Mouse (Mus musculus) forebrain, embryonic 16.5 days (tissue): ENCODE measurements around the gene Nsmce1. TPM values are rescaled to one million over a fixed set of nuclear protein-coding genes. Genes with fewer than 3 reads are reported as not detected.

Experiments used
- ATAC-seq: fragments of 200-750 bp; cut with Nextera tagmentation; 2 replicates; pipeline ENCODE4 v1.8.0; 2017; ENCODE audit warnings: mild to moderate bottlenecking, moderate library complexity
- H3K27ac ChIP-seq: fragments of 300-500 bp; sonication (generic); 2 replicates; pipeline ENCODE4 v1.5.1; 2014; ENCODE audit warnings: low read length, control low read depth
- H3K27me3 ChIP-seq: fragments of 300-500 bp; sonication (generic); replicated peaks from 2 replicates; pipeline ENCODE4 v1.6.1; 2014; ENCODE audit warnings: low read length; ENCODE audit not compliant: control insufficient read depth, insufficient read depth
- H3K36me3 ChIP-seq: fragments of 300-500 bp; sonication (generic); 2 replicates; pipeline ENCODE4 v1.6.1; 2014; ENCODE audit not compliant: control insufficient read depth, insufficient read depth
- H3K4me1 ChIP-seq: fragments of 300-500 bp; sonication (generic); replicated peaks from 2 replicates; pipeline ENCODE4 v1.6.1; 2014; ENCODE audit warnings: low read length; ENCODE audit not compliant: control insufficient read depth, insufficient read depth
- H3K4me2 ChIP-seq: fragments of 300-500 bp; sonication (generic); 2 replicates; pipeline ENCODE4 v1.6.1; 2014; ENCODE audit warnings: mild to moderate bottlenecking, low read length, control low read depth
- H3K4me3 ChIP-seq: fragments of 300-500 bp; sonication (generic); replicated peaks from 2 replicates; pipeline ENCODE4 v1.5.1; 2014; ENCODE audit warnings: mild to moderate bottlenecking, low read length, control low read depth
- H3K9ac ChIP-seq: fragments of 300-500 bp; sonication (generic); replicated peaks from 2 replicates; pipeline ENCODE4 v1.6.1; 2014; ENCODE audit warnings: low read depth, low read length, control low read depth
- H3K9me3 ChIP-seq: fragments of 300-500 bp; sonication (generic); 2 replicates; pipeline ENCODE4 v1.6.1; 2016; ENCODE audit warnings: low read length; ENCODE audit not compliant: control insufficient read depth
- WGBS: fragments of 180-500 bp; shearing (Covaris S2); extraction: QIAGEN DNeasy Blood & Tissue Kit; methylation state at CpG from one replicate; pipeline ENCODE4 v1.1.7; 2014; 5-methylcytosine and 5-hydroxymethylcytosine counted together
- polyA plus RNA-seq: library from polyadenylated mRNA; unstranded; fragments of >200 nt; fragmentation: Nextera tagmentation; extraction: Ambion mirVana; gene quantifications from 2 replicates; pipeline ENCODE4 v1.2.1, GENCODE M21; 2015

Nsmce1 gene
- polyA plus RNA-seq, 1 experiment from 2014 or later = 114 TPM

DNA sequence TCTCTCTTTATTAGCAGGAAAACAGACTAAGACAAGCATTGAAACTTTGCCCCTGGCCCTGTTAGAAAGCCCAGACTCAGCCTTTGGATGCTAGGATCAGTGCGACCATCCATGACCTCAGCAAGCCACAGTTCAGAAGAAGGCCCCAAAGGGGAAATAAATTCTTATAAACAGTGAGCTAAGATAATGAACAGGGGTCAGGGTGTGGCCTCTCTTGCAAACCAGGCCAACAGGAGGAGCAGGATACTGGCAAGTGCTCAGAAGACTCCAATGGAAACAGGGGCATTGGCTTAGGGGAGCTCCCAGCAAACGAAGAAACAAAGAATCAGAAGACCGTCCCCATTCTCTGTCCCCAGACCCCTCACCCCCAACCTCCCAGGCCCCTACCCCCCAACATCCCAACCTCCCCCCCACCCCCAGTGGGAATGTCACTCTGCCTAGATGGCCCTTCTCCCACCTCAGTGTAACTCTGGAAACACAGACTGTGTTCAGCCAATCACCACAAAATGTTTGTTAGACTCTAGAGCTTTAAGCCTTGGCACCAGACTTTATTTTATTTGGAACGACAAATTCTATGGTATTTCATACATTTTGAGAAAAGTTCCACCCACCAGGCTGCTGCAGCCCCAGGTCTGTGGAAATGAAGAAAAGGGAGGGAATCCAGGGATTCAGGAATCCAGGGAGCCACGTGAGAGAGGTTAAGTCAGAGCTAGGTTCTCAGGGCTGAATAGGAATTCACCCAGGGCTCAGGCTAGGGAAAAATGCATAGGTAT is 23.9 kb upstream of the Nsmce1 start:
- no peak overlapping the region for H3K4me3 ChIP-seq
- WGBS = 70% methylated on average over 5 of the region's 5 CpGs

DNA sequence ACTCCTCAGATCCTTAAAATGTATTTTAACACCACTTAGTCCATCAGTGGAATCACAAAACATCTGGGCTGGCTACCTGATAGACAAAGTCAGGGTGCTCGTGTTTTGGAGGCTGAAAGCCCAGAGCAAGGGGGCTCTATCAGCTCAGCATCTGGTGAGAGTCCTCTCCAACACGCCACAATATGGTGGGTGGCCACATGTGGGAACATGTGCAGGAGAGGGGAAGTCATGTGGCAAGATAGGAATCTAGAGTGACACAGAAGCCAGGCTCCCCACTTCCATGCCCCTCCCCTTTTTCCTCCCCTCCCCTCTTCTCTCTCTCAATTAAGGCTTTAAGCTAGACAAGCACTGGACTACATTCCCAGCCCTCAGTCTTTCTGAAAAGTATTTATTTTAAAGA is 20.5 kb upstream of the Nsmce1 start:
- WGBS = 78% methylated on average over 2 of the region's 2 CpGs
- no peak overlapping the region for H3K9ac ChIP-seq
- no peaks in the 10 kb centered on the region for H3K27me3 ChIP-seq
- no peaks in the 10 kb centered on the region for H3K36me3 ChIP-seq
- no peak for ATAC-seq
- H3K4me1 ChIP-seq = no peaks in the 10 kb centered on the region
- H3K9me3 ChIP-seq = no peaks in the 10 kb centered on the region
- no peak overlapping the region for H3K4me3 ChIP-seq
- no peak overlapping the region for H3K27ac ChIP-seq
- no peak overlapping the region for H3K4me2 ChIP-seq

More for the DNA sequence above, 23.9 kb upstream of the Nsmce1 start:
- Histone ChIP-seq H3K27ac (no peak overlapping the region), H3K4me1 (no peaks in the 10 kb centered on the region), H3K9ac (no peak overlapping the region), H3K4me2 (no peak overlapping the region), H3K36me3 (no peaks in the 10 kb centered on the region), H3K27me3 (no peaks in the 10 kb centered on the region), H3K9me3 (no peaks in the 10 kb centered on the region)
- no peak for ATAC-seq

- ATAC-seq = no peak
- no peak overlapping the region for H3K9ac ChIP-seq
- H3K4me3 ChIP-seq = no peak overlapping the region
- WGBS = 95% methylated on average over 5 of the region's 5 CpGs
- no peaks in the 10 kb centered on the region for H3K36me3 ChIP-seq
- no peaks in the 10 kb centered on the region for H3K27me3 ChIP-seq
- no peaks in the 10 kb centered on the region for H3K4me1 ChIP-seq
- no peak overlapping the region for H3K4me2 ChIP-seq
- no peaks in the 10 kb centered on the region for H3K9me3 ChIP-seq
- no peak overlapping the region for H3K27ac ChIP-seq
Observed at GRCm38 (mm10) chr7:125511432-125511831, 20.0 kb upstream of the Nsmce1 start.

- Histone ChIP-seq H3K4me3 (no peak overlapping the region), H3K36me3 (no peaks in the 10 kb centered on the region), H3K4me1 (no peaks in the 10 kb centered on the region), H3K27ac (no peak overlapping the region), H3K4me2 (no peak overlapping the region), H3K27me3 (no peaks in the 10 kb centered on the region), H3K9ac (no peak overlapping the region), H3K9me3 (no peaks in the 10 kb centered on the region)
- WGBS = 88% methylated on average over 2 of the region's 2 CpGs
- ATAC-seq = no peak
Observed at GRCm38 (mm10) chr7:125507279-125507678, 15.9 kb upstream of the Nsmce1 start.

- Histone ChIP-seq H3K27ac (no peak overlapping the region), H3K4me3 (no peak overlapping the region), H3K4me2 (no peak overlapping the region), H3K36me3 (no peaks in the 10 kb centered on the region), H3K4me1 (no peaks in the 10 kb centered on the region), H3K9ac (no peak overlapping the region), H3K9me3 (no peaks in the 10 kb centered on the region), H3K27me3 (no peaks in the 10 kb centered on the region)
- no peak for ATAC-seq
- WGBS = 79% methylated on average over 10 of the region's 10 CpGs
Observed at GRCm38 (mm10) chr7:125505568-125505967, 14.2 kb upstream of the Nsmce1 start.

GRCm38 (mm10) chr7:125504618-125505017 is 13.2 kb upstream of the Nsmce1 start:
- no peak overlapping the region for H3K4me2 ChIP-seq
- no peaks in the 10 kb centered on the region for H3K9me3 ChIP-seq
- H3K4me3 ChIP-seq = no peak overlapping the region
- no peaks in the 10 kb centered on the region for H3K36me3 ChIP-seq
- H3K27ac ChIP-seq = no peak overlapping the region
- ATAC-seq = no peak
- no peaks in the 10 kb centered on the region for H3K27me3 ChIP-seq
- no peak overlapping the region for H3K9ac ChIP-seq
- 94% methylated on average over 5 of the region's 5 CpGs for WGBS
- H3K4me1 ChIP-seq = 0 out of 2 replicates have a peak, but pooled peaks cover 2% of the 10 kb centered on the region

DNA sequence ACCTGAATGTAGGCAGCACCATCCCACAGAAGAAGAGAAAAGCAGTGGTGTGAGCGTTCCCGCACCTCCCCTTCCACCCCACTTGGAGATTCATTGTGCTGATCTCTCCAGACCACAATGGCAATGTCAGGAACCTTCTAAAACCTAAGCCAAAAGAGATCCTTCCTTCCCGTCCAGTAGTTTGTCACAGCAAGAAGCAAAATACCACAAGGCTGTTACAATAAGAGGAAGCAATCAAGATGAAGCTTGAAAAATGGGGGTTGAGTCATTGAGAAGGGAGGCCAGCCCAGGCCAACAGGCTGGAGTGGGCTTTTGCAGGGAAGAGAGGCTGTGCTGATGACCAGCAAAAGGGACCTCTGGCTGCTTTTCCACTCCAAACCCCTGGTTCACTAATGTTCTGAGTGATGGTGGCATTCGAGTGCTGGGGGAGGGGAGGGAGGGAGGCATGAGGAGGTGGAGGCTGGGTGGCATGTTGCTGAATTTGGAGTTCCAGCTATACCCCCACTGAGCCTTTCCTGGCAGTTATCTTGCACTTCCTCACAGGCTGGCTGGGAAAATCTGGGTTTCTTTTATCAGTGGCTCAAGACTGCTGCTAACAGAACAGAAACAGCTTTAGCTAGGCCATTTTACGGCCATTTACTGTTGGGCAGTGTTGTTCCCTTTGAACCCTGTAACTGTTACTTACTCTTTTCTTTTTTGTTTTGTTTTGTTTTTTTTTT is 12.1 kb upstream of the Nsmce1 start:
- WGBS = 75% methylated on average over 5 of the region's 5 CpGs
- no peak for ATAC-seq
- H3K4me3 ChIP-seq = no peak overlapping the region
- H3K9me3 ChIP-seq = no peaks in the 10 kb centered on the region
- H3K4me2 ChIP-seq = no peak overlapping the region
- H3K36me3 ChIP-seq = no peaks in the 10 kb centered on the region
- H3K9ac ChIP-seq = no peak overlapping the region
- no peaks in the 10 kb centered on the region for H3K27me3 ChIP-seq
- no peak overlapping the region for H3K27ac ChIP-seq
- H3K4me1 ChIP-seq = 0 out of 2 replicates have a peak, but pooled peaks cover 2% of the 10 kb centered on the region

DNA sequence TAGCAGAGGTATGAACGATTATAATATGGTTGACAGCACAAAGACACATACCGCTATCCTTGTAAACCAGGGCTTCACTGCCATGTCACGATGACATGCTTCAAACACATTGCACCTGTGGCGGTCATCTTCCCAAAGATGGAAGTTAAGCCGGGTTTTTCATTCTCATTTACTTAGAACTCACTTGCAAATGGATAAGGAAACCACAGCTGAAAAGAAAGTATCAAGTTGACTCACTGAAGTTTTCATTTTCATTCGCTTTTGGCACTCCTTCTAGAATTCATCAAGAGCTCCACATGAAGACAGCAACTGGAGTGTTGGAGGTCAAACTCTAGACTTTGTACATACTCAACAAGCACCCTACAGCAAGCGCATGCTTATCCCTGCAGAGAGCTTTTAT is 9.5 kb upstream of the Nsmce1 start:
- WGBS = 94% methylated on average over 7 of the region's 7 CpGs
- Histone ChIP-seq H3K9me3 (no peaks in the 10 kb centered on the region), H3K27ac (no peak overlapping the region), H3K27me3 (no peaks in the 10 kb centered on the region), H3K4me3 (no peak overlapping the region), H3K4me1 (0 out of 2 replicates have a peak, but pooled peaks cover 2% of the 10 kb centered on the region), H3K36me3 (no peaks in the 10 kb centered on the region), H3K9ac (no peak overlapping the region), H3K4me2 (no peak overlapping the region)
- no peak for ATAC-seq

DNA sequence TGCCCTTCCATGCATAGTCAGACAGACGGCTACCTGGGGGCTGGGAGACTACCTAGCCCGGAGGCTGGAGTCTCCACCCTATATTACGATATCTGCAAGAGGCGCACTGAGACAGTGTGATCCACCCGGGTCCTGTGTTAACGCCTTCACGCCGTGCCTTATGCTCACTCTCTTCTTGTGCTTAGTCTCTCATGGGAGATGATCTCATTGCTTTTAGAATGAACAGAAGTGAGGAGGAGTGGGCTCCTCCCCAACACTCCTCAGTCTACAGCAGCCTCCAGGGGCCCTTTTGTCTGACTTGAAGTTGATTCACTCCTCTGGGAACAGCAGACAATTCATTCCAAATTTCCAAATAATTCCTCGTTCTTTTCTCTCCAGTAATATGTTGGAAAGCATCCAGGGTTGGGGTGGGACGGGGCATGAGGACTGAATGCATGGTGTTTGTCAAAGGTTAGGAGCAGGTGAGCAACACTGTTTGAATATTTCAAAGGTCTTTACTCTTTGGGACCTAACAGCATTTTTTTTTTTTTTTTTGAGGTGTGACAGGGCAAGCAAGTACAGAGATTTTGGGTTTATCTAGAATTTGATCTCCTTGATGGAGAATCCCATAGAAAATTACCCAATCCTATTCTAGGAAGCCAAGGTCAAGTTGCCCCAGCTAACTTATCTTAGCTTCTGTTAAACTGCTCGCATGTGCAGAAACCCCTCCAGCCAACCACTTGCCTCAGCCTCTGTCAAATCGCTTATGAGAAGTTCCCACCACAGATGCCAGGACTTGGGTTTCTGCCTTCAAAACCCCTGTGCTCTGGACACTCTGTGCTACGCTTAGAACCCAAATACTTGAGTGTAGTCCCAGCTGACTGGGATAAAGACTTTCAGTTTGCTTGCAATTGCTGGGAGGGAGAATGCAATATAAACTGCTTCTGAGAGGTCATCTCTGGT is 8.8 kb upstream of the Nsmce1 start:
- Histone ChIP-seq H3K27me3 (no peaks in the 10 kb centered on the region), H3K9me3 (no peaks in the 10 kb centered on the region), H3K4me1 (0 out of 2 replicates have a peak, but pooled peaks cover 2% of the 10 kb centered on the region), H3K9ac (no peak overlapping the region), H3K4me2 (no peak overlapping the region), H3K27ac (no peak overlapping the region), H3K4me3 (no peak overlapping the region), H3K36me3 (no peaks in the 10 kb centered on the region)
- no peak for ATAC-seq
- 71% methylated on average over 13 of the region's 13 CpGs for WGBS
